Mouse (Mus musculus) thymus, adult 2 months (tissue): ENCODE measurements at regions not wholly inside any gene's neighbourhood (a gene's known extent, or its start where the extent isn't known, plus 50 kb on each side); places are given as distances from the start of the nearest gene placed in this dataset.

Source experiments
- CTCF ChIP-seq: fragments of 200-500 bp; IDR thresholded peaks from 2 replicates; pipeline ENCODE4 v1.5.1; 2012; ENCODE audit warnings: mild to moderate bottlenecking, control low read depth, low read length, moderate library complexity, borderline replicate concordance; ENCODE audit not compliant: control insufficient read depth, poor library complexity, insufficient read depth; ENCODE audit errors: extremely low read depth
- POLR2A ChIP-seq: fragments of 200-500 bp; IDR thresholded peaks from 2 replicates; pipeline ENCODE4 v1.6.1; 2012; ENCODE audit warnings: mild to moderate bottlenecking, low read length, control low read depth, moderate library complexity; ENCODE audit not compliant: control insufficient read depth, poor library complexity, insufficient read depth; ENCODE audit errors: extremely low read depth

DNA sequence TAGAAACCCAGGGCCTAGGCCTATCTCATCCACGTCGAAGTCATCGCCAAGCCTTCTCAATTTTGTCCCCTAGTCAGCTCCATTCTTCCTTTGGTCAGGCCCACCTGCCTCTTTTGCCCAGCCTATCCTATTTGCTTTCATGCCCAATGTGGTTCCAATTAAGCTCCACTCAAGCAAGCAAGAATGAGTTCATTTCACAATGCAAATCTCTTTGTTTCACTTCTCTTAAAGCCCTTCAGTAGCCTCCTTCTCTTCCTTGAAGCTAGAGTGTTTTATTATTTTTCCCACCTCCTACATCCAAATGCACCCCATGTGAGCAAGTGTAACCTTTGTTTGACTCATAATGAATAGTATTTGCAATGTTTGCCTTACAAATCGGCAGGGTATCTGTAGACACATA, 50.6 kb upstream of the Lifr start:
- TF ChIP-seq POLR2A = no peak
- no peak for TF ChIP-seq CTCF
